ENCODE assay signal across 14 mouse cellular contexts in genomic region chr4:47796977-47797376, GRCm38 (mm10).
DNase-seq lines count a peak whose midpoint lies in the region.
"Had no signal": no experiment of that assay in that cellular context is flagged by ENCODE, and none has a peak within 500 bp of the region (broad histone marks: within the 10 kb centered on the region; RNA-seq: fewer than 3 reads in every experiment).

No protein-coding gene starts in this region.

- intact Hi-C loops in gastrocnemius, postnatal 36 days (cut with DNase I): no loop called here

- peak; percentile 64 for DNase-seq in heart, adult 11 months
- DNase-seq in heart, adult 18-20 months: no peak
- peak; percentile 22 for DNase-seq in right cerebral cortex, adult 18-20 months
- no peak for DNase-seq in right cerebral cortex, postnatal 14 days
- no peak for DNase-seq in gastrocnemius, postnatal 36 days
- DNase-seq: adrenal gland, adult 2 months; adrenal gland, postnatal 10 days; adrenal gland, postnatal 25 days; cerebellum, adult 11-12 months; cerebellum, adult 2 months; cerebellum, adult 9-10 months; cerebellum, postnatal 10 days; cerebellum, postnatal 25 days; forebrain, postnatal 0 days had no signal

Comparison
In these comparisons a context has a peak if more than half of its experiments do, and no peak if none do; other contexts are left out.
1. DNase-seq: peak in heart, adult 11 months (single experiment) and right cerebral cortex, adult 18-20 months (single experiment); none in heart, adult 18-20 months (0 of 2), right cerebral cortex, postnatal 14 days (single experiment) and gastrocnemius, postnatal 36 days (0 of 2).